Mouse (Mus musculus) brain, embryonic 14.5 days (tissue): ENCODE measurements at regions not wholly inside any gene's neighbourhood (a gene's known extent, or its start where the extent isn't known, plus 50 kb on each side); places are given as distances from the start of the nearest gene placed in this dataset.
A peak's percentile ranks its signal among the peaks of the same experiment; 100 is the strongest.

ENCODE experiments used
- DNase-seq: peaks from one replicate; pipeline ENCODE4 v3.0.0-alpha.2; 2011; ENCODE audit warnings: low read depth
- CTCF ChIP-seq: fragments of 200-500 bp; IDR thresholded peaks from 2 replicates; pipeline ENCODE4 v1.5.1; 2012; ENCODE audit warnings: inconsistent platforms, mild to moderate bottlenecking, moderate library complexity, borderline replicate concordance; ENCODE audit not compliant: insufficient read depth, insufficient read length; ENCODE audit errors: extremely low read depth
- POLR2A ChIP-seq: fragments of 200-500 bp; IDR thresholded peaks from 2 replicates; pipeline ENCODE4 v1.6.1; 2012; ENCODE audit warnings: mild to moderate bottlenecking, inconsistent platforms, borderline replicate concordance; ENCODE audit not compliant: poor library complexity, insufficient read depth, insufficient read length, severe bottlenecking; ENCODE audit errors: extremely low read depth

- TF ChIP-seq CTCF (no peak), POLR2A (no peak)
- no peak for DNase-seq
Measured at GRCm38 (mm10) chr19:56077491-56077890, 209.4 kb upstream of the Habp2 start.

DNA sequence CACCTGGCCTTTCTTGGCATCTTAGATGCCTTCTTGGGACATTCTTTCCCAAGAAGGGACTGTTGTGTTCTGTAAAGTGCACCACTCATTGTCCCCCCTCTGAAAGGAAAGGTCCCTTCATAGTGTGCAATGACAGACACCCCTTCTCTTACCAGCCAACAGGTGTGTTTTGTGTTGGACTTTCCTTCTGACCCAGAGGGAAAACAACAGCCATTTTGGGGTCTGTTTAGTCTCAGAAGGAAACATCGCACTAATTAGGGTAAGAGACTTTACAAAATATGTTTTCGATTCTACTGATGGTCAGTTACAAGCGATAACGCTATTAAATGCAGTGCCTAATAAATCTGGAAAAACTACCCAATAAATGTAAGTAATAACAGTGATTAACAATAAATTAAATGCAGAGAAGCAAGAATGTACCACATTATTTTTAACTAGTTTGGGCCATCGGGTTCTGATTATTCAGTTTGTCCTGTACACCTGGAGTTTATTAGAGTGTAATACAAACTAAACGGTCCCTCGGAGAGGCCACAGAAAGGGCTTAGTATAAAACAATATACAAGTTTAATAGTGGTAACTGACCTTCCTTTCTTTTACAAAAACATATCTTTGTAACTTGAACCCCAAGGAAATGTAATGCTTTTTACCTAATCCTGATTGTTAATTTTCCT, 200.4 kb upstream of the Habp2 start:
- DNase-seq: no peak
- TF ChIP-seq POLR2A (no peak), CTCF (no peak)

DNA sequence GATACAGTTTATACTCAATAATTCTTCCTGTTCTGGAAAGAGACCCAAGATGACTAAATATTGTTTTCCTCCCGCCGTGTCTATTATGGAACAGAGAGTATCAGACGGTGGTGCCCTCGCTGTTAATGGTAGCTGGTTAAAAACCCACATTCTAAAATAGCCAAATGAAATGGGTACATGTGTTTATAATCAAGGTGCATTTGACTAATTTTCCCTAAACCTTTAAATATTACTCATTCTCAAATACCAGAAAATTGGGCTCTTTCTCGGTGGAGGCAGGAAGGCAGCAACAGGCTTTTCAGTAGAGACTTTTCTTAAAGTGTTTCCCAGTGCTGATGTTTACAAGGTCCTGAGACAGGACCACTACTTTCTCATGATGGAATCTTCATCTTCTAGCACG, 199.8 kb upstream of the Habp2 start:
- TF ChIP-seq POLR2A: no peak
- no peak for TF ChIP-seq CTCF
- no peak for DNase-seq

DNA sequence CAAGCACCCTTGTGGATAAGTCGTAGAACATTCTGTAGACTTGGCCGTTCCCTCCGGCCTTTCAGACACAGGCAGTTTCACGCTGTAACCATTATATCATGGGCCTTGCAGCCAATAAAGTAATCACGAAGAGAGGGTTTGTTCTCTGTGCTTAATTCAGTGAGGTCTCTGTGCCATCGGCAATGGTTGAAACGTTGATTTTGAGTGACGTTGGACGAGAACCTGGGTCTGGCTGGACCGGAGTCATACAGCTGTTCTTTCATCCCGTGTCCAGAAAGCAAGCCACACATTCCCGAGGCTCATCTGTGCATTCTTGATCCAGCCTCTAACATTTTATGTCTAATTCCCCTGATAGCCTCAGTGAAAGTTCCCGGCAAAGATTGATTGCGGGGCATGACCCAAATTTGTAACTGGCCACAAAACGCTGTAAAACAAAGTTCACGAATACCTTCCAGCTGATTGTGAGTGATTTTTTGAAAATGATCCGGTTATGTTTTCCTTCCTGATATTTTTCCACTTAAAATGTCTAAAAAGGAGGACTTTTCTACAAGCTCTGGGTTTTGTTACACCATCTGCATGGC, 197.1 kb upstream of the Habp2 start:
- TF ChIP-seq CTCF (no peak), POLR2A (no peak)
- DNase-seq: no peak

DNA sequence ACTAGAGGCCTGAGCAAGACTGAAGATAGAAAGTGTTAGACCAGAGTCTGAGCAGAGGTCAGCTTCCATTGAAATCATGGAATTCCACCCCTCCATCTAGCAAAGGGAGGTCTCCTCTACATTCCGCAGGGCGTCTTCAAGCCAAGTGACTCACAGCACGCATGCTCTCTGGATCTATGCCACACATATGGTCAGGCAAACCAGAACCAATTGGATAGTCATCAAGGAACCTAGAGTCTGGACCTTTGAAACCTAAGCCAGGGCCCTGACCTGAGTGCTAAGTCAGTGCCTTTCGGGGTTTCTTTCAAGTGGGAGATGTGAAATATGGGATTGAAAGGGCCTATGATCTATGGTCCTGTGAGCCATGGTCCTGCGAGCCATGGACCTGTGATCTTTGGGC, 195.4 kb upstream of the Habp2 start:
- DNase-seq: no peak
- TF ChIP-seq CTCF (no peak), POLR2A (no peak)

DNA sequence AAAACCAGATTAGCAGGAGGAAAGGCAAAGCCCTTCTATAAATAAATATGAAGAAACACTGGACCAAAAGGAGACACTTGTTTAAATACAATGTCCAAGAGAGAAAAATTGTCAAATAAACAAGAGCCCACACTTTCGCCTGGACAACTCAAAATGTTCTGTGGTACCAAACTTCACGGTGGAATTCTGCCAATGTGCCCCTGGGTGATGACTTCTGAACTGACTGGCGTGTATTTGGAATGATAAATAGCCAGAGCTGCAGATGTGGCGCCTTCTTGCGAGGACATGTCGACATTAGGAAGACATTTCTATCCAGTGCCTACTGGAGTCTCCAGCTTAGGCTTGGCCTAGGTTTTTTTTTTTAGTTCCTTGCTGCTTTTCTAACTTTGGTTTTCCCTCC, 191.1 kb upstream of the Habp2 start:
- DNase-seq: no peak
- TF ChIP-seq POLR2A: no peak
- TF ChIP-seq CTCF: no peak

DNA sequence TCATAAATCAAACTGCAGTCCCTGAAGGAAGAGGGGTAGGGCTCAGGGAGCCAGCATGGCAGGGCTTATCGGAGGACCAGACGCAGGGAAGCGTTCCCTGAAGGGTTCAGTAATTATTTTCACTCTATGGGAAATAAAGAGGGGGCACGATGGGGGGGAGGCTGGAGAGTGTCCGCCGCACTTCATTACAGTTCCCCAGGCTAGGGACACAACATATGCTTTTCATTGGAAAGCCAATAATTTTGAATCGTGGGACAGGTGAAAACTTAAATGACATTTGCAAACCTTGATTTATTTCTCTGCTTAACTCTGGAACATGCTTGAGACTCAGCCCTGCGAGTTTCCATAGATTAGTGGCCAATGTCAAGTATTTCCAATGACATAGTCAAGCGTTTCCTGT, 187.2 kb upstream of the Habp2 start:
- TF ChIP-seq CTCF (no peak), POLR2A (no peak)
- no peak for DNase-seq

- DNase-seq: no peak
- TF ChIP-seq POLR2A (no peak), CTCF (0 out of 2 replicates have a peak, but pooled peaks have one; percentile 21)
Measured at GRCm38 (mm10) chr19:56100131-56100872, 186.6 kb upstream of the Habp2 start.

DNA sequence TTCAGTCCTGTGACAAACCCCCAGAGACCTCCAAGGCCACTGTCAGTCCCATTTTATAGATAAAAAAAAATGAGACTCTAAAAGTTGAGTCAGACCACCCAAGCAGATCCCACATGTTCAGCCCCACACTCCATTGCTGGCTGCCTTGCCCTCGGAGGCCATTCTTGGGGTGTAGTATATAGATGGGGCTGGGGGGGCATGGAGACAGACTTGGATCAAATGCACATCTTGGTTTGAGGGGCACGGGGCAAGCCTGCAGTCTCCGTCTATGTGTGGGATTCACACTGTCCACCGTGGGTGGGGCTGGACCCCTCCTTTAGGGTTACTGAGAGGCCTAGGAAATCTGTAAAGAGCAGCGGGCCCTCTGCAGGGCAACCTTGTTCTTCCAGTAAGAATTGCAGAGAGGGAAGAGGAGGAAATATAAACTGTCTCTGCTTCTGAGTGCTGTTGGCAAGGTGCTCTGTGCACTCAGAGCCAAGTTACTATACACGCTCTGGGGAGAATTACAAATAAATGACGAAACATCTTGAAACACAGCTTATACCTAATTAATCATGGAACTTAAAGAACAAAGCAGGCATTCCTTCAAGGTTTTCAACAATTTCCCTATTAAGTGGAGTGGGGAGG, 184.4 kb upstream of the Habp2 start:
- TF ChIP-seq POLR2A (no peak), CTCF (no peak)

GRCm38 (mm10) chr19:56105073-56105451, 181.9 kb upstream of the Habp2 start:
- no peak for DNase-seq
- TF ChIP-seq CTCF (no peak), POLR2A (no peak)

More for the DNA sequence above, 184.4 kb upstream of the Habp2 start:
- peak; percentile 58 for DNase-seq

DNA sequence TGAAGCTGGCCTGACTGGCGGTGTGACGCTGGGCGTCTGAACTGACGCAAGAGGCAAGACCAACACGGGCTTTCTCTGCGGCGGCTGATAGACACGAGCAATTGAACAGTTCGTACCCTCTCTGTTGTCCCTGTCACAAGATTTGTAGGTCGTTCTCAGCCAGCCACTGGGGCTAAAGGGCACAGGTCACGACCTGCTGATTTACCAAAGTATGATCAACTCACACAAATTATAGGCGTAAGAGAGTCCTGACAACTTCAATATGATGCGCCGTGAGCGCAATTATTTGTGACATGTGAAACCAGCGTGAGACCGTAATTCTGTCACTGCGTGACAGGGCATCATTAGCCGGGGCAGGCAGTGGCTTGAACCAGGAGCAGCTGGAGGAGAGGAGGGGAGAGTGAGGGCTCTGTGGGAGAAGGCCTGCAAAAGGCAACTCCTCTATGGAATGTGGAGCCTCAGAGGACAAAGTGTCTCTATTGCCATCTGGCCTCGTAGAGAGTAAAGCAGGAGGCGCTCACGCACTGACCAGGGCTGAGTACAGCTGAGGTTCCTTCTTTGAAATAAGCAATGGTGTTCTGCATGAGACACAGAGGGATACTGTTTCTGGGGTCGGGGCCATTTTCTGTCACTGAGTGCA, 181.4 kb upstream of the Habp2 start:
- DNase-seq: peak; percentile 53
- TF ChIP-seq POLR2A (no peak), CTCF (no peak)
